Mouse (Mus musculus) small intestine, adult 2 months (tissue): ENCODE measurements around the gene Apc2. TPM values are rescaled to one million over a fixed set of nuclear protein-coding genes. Genes with fewer than 3 reads are reported as not detected.

Source experiments
- H3K27ac ChIP-seq: fragments of 200-500 bp; 2 replicates; pipeline ENCODE4 v1.5.1; 2012; ENCODE audit warnings: low read depth, low read length, control low read depth, inconsistent platforms; ENCODE audit not compliant: insufficient read depth
- H3K27me3 ChIP-seq: fragments of 200-500 bp; 2 replicates; pipeline ENCODE4 v1.6.1; 2012; ENCODE audit warnings: mild to moderate bottlenecking, moderate library complexity, low read length, inconsistent platforms; ENCODE audit not compliant: control insufficient read depth, insufficient read depth
- H3K36me3 ChIP-seq: fragments of 200-500 bp; 2 replicates; pipeline ENCODE4 v1.6.1; 2012; ENCODE audit warnings: mild to moderate bottlenecking, low read length, control low read depth, inconsistent platforms; ENCODE audit not compliant: control insufficient read depth, insufficient read depth
- H3K4me1 ChIP-seq: fragments of 200-500 bp; 2 replicates; pipeline ENCODE4 v1.6.1; 2012; ENCODE audit warnings: low read length, inconsistent platforms, mixed read lengths; ENCODE audit not compliant: control insufficient read depth, insufficient read depth, insufficient read length
- H3K4me3 ChIP-seq: fragments of 200-500 bp; 2 replicates; pipeline ENCODE4 v1.5.1; 2012; ENCODE audit warnings: low read depth, mild to moderate bottlenecking, control low read depth, inconsistent platforms, low read length, moderate library complexity
- CTCF ChIP-seq: fragments of 200-500 bp; IDR thresholded peaks from 2 replicates; pipeline ENCODE4 v1.5.1; 2012; ENCODE audit warnings: low read depth, mild to moderate bottlenecking, control low read depth, inconsistent platforms, low read length, moderate library complexity, mixed read lengths; ENCODE audit not compliant: insufficient replicate concordance, insufficient read length; ENCODE audit errors: extremely low read depth
- POLR2A ChIP-seq: fragments of 200-500 bp; IDR thresholded peaks from 2 replicates; pipeline ENCODE4 v1.6.1; 2012; ENCODE audit warnings: low read depth, mild to moderate bottlenecking, control low read depth, inconsistent platforms, low read length, moderate library complexity
- WGBS: fragments of 180-500 bp; shearing (Covaris S2); methylation state at CpG from one replicate; pipeline ENCODE4 v1.1.7; 2018; 5-methylcytosine and 5-hydroxymethylcytosine counted together
- polyA plus RNA-seq: library from polyadenylated mRNA; depleted of rRNA; stranded (reverse); fragments of >200 nt; gene quantifications from 2 replicates; pipeline ENCODE4 v1.2.3, GENCODE M21; 2012

Apc2 gene
- polyA plus RNA-seq, 1 experiment = 0.65 TPM

- H3K27me3 ChIP-seq = no peaks in the 10 kb centered on the region
- no peak overlapping the region for H3K4me3 ChIP-seq
- TF ChIP-seq POLR2A (no peak), CTCF (no peak)
- peaks cover 25% of the 10 kb centered on the region for H3K4me1 ChIP-seq
- peaks cover 28% of the 10 kb centered on the region for H3K36me3 ChIP-seq
- WGBS = 86% methylated on average over 6 of the region's 6 CpGs
- no peak overlapping the region for H3K27ac ChIP-seq
These were observed 36.3 kb upstream of the Apc2 start for GRCm38 (mm10) chr10:80259463-80259805.

GRCm38 (mm10) chr10:80259861-80260641, 35.7 kb upstream of the Apc2 start:
- TF ChIP-seq CTCF (no peak), POLR2A (no peak)
- 0 out of 2 replicates have a peak overlapping the region, but pooled peaks have one; percentile 41 for H3K27ac ChIP-seq
- H3K27me3 ChIP-seq = no peaks in the 10 kb centered on the region

GRCm38 (mm10) chr10:80260642-80261584, 34.9 kb upstream of the Apc2 start, which contains the start of the genes Gamt and Dazap1:
Gene Gamt, minus strand, starts transcription at chr10:80261012.
Gene Dazap1, plus strand, starts transcription at chr10:80261486.
- H3K36me3 ChIP-seq = peaks cover 15% of the 10 kb centered on the region
- peak within 1 kb of the TSS; percentile 66 for H3K4me3 ChIP-seq
- H3K27ac ChIP-seq = peak within 1 kb of the TSS; percentile 99
- H3K27me3 ChIP-seq = no peaks in the 10 kb centered on the region
- H3K4me1 ChIP-seq = peaks cover 21% of the 10 kb centered on the region
- WGBS = under 1% methylated on average over 49 of the region's 49 CpGs
- no peak for TF ChIP-seq CTCF
- peak; percentile 24 for TF ChIP-seq POLR2A

More at GRCm38 (mm10) chr10:80259861-80260641, 35.7 kb upstream of the Apc2 start:
- H3K4me3 ChIP-seq = peak overlapping the region; percentile 66
- H3K4me1 ChIP-seq = peaks cover 24% of the 10 kb centered on the region
- H3K36me3 ChIP-seq = peaks cover 23% of the 10 kb centered on the region
- WGBS = 10% methylated on average over 19 of the region's 19 CpGs

GRCm38 (mm10) chr10:80261585-80261968, 34.2 kb upstream of the Apc2 start:
- WGBS = under 1% methylated on average over 14 of the region's 14 CpGs
- TF ChIP-seq CTCF = no peak
- peak; percentile 44; the same call in 1 of the 2 replicates for TF ChIP-seq POLR2A

GRCm38 (mm10) chr10:80262169-80262568, 33.6 kb upstream of the Apc2 start:
- 0 out of 2 replicates have a peak overlapping the region, but pooled peaks have one; percentile 1 for H3K27ac ChIP-seq
- WGBS = 47% methylated on average over 12 of the region's 12 CpGs
- TF ChIP-seq CTCF (no peak), POLR2A (no peak)
- H3K4me1 ChIP-seq = peaks cover 23% of the 10 kb centered on the region
- peak overlapping the region; percentile 66; the same call in 1 of the 2 replicates for H3K4me3 ChIP-seq
- no peaks in the 10 kb centered on the region for H3K27me3 ChIP-seq
- H3K36me3 ChIP-seq = peaks cover 5% of the 10 kb centered on the region

More at GRCm38 (mm10) chr10:80261585-80261968, 34.2 kb upstream of the Apc2 start:
- Histone ChIP-seq H3K27ac (peak overlapping the region; percentile 99), H3K4me3 (peak overlapping the region; percentile 66), H3K36me3 (peaks cover 9% of the 10 kb centered on the region), H3K4me1 (peaks cover 23% of the 10 kb centered on the region), H3K27me3 (no peaks in the 10 kb centered on the region)

- Histone ChIP-seq H3K36me3 (peaks cover 8% of the 10 kb centered on the region; the same call in 1 of the 2 replicates), H3K27ac (no peak overlapping the region), H3K4me1 (peaks cover 28% of the 10 kb centered on the region), H3K27me3 (no peaks in the 10 kb centered on the region), H3K4me3 (no peak overlapping the region)
- TF ChIP-seq CTCF (no peak), POLR2A (no peak)
- 90% methylated on average over 10 of the region's 10 CpGs for WGBS
These were observed 32.9 kb upstream of the Apc2 start for GRCm38 (mm10) chr10:80262776-80263365.
